Mouse (Mus musculus): ENCODE measurements around the gene Exosc10. TPM values are rescaled to one million over a fixed set of nuclear protein-coding genes. Genes with fewer than 3 reads are reported as not detected.

Exosc10 gene
- polyA plus RNA-seq, 2 experiments, result 20.1 to 36.0 TPM

DNA sequence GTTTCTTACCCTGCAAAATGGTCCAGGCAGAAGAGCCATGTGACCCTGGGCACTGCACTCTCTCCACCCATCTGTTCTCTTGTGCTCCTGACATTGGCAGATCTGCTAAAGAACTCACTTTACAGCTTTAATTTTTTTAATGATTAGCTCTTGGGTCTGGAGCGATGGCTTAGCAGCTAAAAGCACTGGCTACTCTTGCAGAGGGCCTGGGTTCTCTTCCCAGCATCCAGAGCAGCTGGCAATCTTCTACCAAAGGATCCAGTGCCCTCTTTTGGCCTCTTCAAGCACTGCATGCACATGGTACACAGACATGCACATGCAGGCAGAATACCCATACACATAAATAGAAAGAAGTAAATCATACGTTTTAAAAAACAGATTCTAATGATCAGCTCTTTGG, 42.9 kb upstream of the Exosc10 start:
- TF ChIP-seq CTCF (IDR thresholded peaks at IDR 0.05; ENCODE audit: low read depth) (peak; percentile 43), EP300 (IDR thresholded peaks at IDR 0.05; ENCODE audit: low read depth) (no peak)
- no peaks in the 10 kb centered on the region for H3K27me3 ChIP-seq (ENCODE audit: control insufficient read depth, insufficient read depth, low read length)
- WGBS (ENCODE audit: insufficient replicate concordance), result 65% methylated on average over 2 of the region's 2 CpGs
- no peak overlapping the region for H3K4me3 ChIP-seq (ENCODE audit: insufficient read depth in 1 of 2, low read depth in 2 of 2, low read length in 2 of 2)
- H3K4me1 ChIP-seq (replicated peaks; ENCODE audit: control insufficient read depth in 2 of 2, insufficient read depth in 2 of 2, low read length in 1 of 2), result no peaks in the 10 kb centered on the region
- H3K4me2 ChIP-seq (ENCODE audit: low read depth), result no peak overlapping the region
- H3K36me3 ChIP-seq (replicated peaks; ENCODE audit: control insufficient read depth, insufficient read depth, low read depth), result no peaks in the 10 kb centered on the region; the same call in 1 of the 2 replicates
- ATAC-seq (ENCODE audit: insufficient read depth) (no peak), DNase-seq (ENCODE audit: low read depth in 3 of 3, low spot score in 3 of 3) (no peak)
- H3K27ac ChIP-seq, result no peak overlapping the region
- no peaks in the 10 kb centered on the region for H3K9me3 ChIP-seq (ENCODE audit: control insufficient read depth, low read length)
- H3K9ac ChIP-seq (replicated peaks), result no peak overlapping the region

DNA sequence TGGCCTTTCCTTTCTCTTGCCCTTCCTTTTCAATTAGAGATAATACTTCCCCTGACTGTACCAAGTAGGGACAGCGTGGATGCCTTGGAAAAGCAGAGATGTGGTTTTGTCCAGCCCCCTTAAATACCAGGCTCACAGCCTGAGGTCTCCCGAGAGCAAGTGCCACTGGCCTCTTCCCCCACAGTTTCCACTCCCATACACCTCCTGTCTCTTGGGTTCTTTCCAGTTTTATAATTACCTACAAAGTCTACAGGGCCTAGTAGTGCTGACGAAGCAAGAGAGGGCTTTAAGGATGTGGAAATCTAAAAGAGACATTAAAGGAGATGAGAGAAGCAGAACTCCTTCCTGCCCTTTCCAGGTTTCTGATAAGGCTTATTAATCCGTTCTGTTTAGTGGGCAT, 40.4 kb upstream of the Exosc10 start:
- Histone ChIP-seq H3K9me3 (ENCODE audit: control insufficient read depth, low read length) (no peaks in the 10 kb centered on the region), H3K27me3 (ENCODE audit: control insufficient read depth, insufficient read depth, low read length) (no peaks in the 10 kb centered on the region), H3K4me1 (replicated peaks; ENCODE audit: control insufficient read depth in 2 of 2, insufficient read depth in 2 of 2, low read length in 1 of 2) (no peaks in the 10 kb centered on the region), H3K36me3 (replicated peaks; ENCODE audit: control insufficient read depth, insufficient read depth, low read depth) (no peaks in the 10 kb centered on the region; the same call in 1 of the 2 replicates), H3K9ac (replicated peaks) (no peak overlapping the region), H3K27ac (no peak overlapping the region), H3K4me2 (ENCODE audit: low read depth) (no peak overlapping the region), H3K4me3 (ENCODE audit: insufficient read depth in 1 of 2, low read depth in 2 of 2, low read length in 2 of 2) (no peak overlapping the region)
- 57% methylated on average over 4 of the region's 4 CpGs for WGBS (ENCODE audit: insufficient replicate concordance)
- TF ChIP-seq CTCF (IDR thresholded peaks at IDR 0.05; ENCODE audit: low read depth), result no peak
- TF ChIP-seq EP300 (IDR thresholded peaks at IDR 0.05; ENCODE audit: low read depth), result no peak
- DNase-seq (ENCODE audit: low read depth in 3 of 3, low spot score in 3 of 3), result no peak
- ATAC-seq (ENCODE audit: insufficient read depth), result no peak

DNA sequence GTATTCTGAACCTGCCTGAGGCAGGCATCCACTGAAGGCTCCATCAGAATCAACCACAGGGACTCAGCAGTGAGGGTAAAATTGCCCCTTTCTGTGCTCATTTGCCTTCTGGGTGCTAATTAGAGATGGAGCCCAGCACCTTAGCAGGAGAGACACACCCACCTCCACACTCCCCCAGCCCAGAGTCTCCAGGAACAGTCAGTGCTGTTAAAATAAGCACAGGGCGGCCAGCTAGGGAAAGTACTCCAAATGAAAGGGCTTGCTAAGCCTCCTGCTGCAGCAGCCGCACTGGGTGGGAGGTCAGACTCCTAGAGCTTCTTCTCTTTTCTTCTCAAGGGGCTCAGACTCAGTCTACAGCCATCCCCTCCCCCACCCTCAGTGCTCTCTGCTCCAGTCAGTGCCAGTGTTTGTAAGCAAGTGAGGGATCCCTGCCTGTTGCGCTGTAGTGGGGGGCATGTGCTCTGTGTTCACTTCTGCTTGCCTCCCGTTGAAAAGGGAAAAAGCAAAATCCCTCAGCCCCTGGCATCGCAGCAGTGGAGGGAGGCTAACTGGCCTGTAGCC, 39.9 kb upstream of the Exosc10 start:
- DNase-seq (ENCODE audit: low read depth in 3 of 3, low spot score in 3 of 3), result no peak
- Histone ChIP-seq H3K36me3 (replicated peaks; ENCODE audit: control insufficient read depth, insufficient read depth, low read depth) (no peaks in the 10 kb centered on the region; the same call in 1 of the 2 replicates), H3K9me3 (ENCODE audit: control insufficient read depth, low read length) (no peaks in the 10 kb centered on the region), H3K4me2 (ENCODE audit: low read depth) (no peak overlapping the region), H3K27ac (no peak overlapping the region), H3K4me1 (replicated peaks; ENCODE audit: control insufficient read depth in 2 of 2, insufficient read depth in 2 of 2, low read length in 1 of 2) (no peaks in the 10 kb centered on the region), H3K9ac (replicated peaks) (no peak overlapping the region), H3K27me3 (ENCODE audit: control insufficient read depth, insufficient read depth, low read length) (no peaks in the 10 kb centered on the region), H3K4me3 (ENCODE audit: insufficient read depth in 1 of 2, low read depth in 2 of 2, low read length in 2 of 2) (no peak overlapping the region)
- 81% methylated on average over 5 of the region's 5 CpGs for WGBS (ENCODE audit: insufficient replicate concordance)
- no peak for ATAC-seq (ENCODE audit: insufficient read depth)
- no peak for TF ChIP-seq EP300 (IDR thresholded peaks at IDR 0.05; ENCODE audit: low read depth)
- TF ChIP-seq CTCF (IDR thresholded peaks at IDR 0.05; ENCODE audit: low read depth), result no peak

DNA sequence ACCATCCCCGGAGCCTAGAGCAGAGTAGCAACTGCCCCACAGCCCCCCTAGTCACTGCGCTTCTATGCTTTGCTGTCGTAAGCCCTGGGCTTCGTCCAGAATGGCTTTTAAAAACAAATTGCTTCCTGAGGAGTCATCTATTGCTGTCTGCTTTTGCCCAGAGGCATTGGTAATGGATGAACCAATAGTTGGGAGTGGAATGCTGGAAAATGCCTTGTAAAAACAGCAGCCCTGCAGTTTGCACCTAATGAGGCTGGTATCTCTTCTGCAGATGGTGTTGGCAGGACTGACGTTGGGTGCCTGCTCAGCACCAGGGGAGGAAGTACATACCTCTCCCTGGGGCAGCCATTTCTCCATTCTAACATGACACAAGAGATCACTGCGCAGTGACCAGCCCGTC, 34.7 kb upstream of the Exosc10 start:
- no peak overlapping the region for H3K9ac ChIP-seq (replicated peaks)
- WGBS (ENCODE audit: insufficient replicate concordance), result 73% methylated on average over 7 of the region's 7 CpGs
- TF ChIP-seq EP300 (IDR thresholded peaks at IDR 0.05; ENCODE audit: low read depth) (no peak), CTCF (IDR thresholded peaks at IDR 0.05; ENCODE audit: low read depth) (no peak)
- DNase-seq (ENCODE audit: low read depth in 3 of 3, low spot score in 3 of 3) (no peak), ATAC-seq (ENCODE audit: insufficient read depth) (no peak)
- no peak overlapping the region for H3K27ac ChIP-seq
- no peak overlapping the region for H3K4me2 ChIP-seq (ENCODE audit: low read depth)
- no peak overlapping the region for H3K4me3 ChIP-seq (ENCODE audit: insufficient read depth in 1 of 2, low read depth in 2 of 2, low read length in 2 of 2)
- peaks cover 9% of the 10 kb centered on the region for H3K36me3 ChIP-seq (replicated peaks; ENCODE audit: control insufficient read depth, insufficient read depth, low read depth)
- no peaks in the 10 kb centered on the region for H3K4me1 ChIP-seq (replicated peaks; ENCODE audit: control insufficient read depth in 2 of 2, insufficient read depth in 2 of 2, low read length in 1 of 2)
- H3K27me3 ChIP-seq (ENCODE audit: control insufficient read depth, insufficient read depth, low read length), result no peaks in the 10 kb centered on the region
- H3K9me3 ChIP-seq (ENCODE audit: control insufficient read depth, low read length), result no peaks in the 10 kb centered on the region

GRCm38 (mm10) chr4:148527158-148527910, 30.9 kb upstream of the Exosc10 start:
- DNase-seq (ENCODE audit: low read depth in 3 of 3, low spot score in 3 of 3) (no peak), ATAC-seq (ENCODE audit: insufficient read depth) (no peak)
- H3K4me1 ChIP-seq (replicated peaks; ENCODE audit: control insufficient read depth in 2 of 2, insufficient read depth in 2 of 2, low read length in 1 of 2), result no peaks in the 10 kb centered on the region
- no peaks in the 10 kb centered on the region for H3K9me3 ChIP-seq (ENCODE audit: control insufficient read depth, low read length)
- TF ChIP-seq EP300 (IDR thresholded peaks at IDR 0.05; ENCODE audit: low read depth) (no peak), CTCF (IDR thresholded peaks at IDR 0.05; ENCODE audit: low read depth) (no peak)
- H3K9ac ChIP-seq (replicated peaks), result no peak overlapping the region
- H3K27me3 ChIP-seq (ENCODE audit: control insufficient read depth, insufficient read depth, low read length), result no peaks in the 10 kb centered on the region
- no peak overlapping the region for H3K4me2 ChIP-seq (ENCODE audit: low read depth)
- WGBS (ENCODE audit: insufficient replicate concordance), result 73% methylated on average over 10 of the region's 10 CpGs
- H3K36me3 ChIP-seq (replicated peaks; ENCODE audit: control insufficient read depth, insufficient read depth, low read depth), result peaks cover 15% of the 10 kb centered on the region
- no peak overlapping the region for H3K27ac ChIP-seq
- H3K4me3 ChIP-seq (ENCODE audit: insufficient read depth in 1 of 2, low read depth in 2 of 2, low read length in 2 of 2), result no peak overlapping the region

Measured in liver, embryonic 14.5 days (tissue).